Mouse (Mus musculus): ENCODE results near the gene 1700017N19Rik.
"Not testable (repeated sequence)": the region's sequence is repeated elsewhere in the genome, so short reads cannot be mapped to it uniquely, and the experiment has no call there.

The 1700017N19Rik gene

DNA sequence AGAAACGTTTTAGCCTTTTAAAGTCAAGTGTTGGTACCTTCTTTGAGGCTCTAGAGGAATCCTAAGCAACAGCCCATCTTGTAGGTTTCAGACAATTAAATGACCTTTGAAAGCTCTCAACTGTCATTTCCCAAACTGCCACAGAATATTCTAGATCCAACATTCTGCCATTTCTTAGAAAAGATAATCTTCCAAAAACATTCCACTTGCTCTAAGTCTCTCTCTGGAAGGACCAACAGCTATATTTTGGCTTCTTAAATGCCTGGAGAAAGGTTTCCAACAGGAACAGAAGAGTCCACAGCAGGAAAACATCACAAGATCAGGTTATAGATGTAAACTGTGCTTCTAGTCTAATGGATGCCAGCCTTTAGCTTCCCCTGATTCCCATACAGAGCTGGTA, at the start of gene 1700017N19Rik, which contains the start of gene 4930430F08Rik:
1700017N19Rik (plus strand) TSS at position 162 of the 400 bp plus-strand sequence.
4930430F08Rik (minus strand) TSS at position 101 of the 400 bp plus-strand sequence.
- DNase-seq (ENCODE audit: low read depth, low spot score), result no peak

DNA sequence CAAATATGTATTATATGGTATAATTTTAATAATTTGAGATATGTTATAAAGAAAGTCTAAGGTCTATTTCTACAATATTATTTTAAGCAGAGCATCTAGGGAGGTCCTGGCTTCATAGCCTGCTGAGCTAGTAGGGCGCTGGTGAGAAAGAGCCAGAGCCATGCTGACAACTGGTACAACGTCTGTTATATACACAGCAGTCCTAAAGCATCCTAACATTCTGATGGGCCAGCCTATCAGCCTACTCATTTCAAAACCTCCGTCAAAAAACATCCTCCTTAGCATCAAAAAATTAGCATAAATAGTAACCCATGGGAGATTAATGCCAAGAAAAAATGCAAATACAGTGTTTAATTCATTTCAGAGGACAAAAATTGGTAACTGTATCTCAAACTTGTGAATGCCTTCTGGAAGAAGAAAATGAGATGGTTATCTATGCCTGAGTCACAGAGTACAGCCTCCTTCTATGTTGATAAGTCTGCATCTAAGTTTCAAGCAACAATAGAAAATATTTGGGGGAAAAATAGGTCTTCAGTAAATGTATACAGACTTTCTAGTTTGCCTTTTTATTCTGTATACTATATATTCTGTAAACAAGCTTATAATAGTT, 33.6 kb upstream of the 1700017N19Rik start:
- DNase-seq (ENCODE audit: low read depth, low spot score), result no peak

DNA sequence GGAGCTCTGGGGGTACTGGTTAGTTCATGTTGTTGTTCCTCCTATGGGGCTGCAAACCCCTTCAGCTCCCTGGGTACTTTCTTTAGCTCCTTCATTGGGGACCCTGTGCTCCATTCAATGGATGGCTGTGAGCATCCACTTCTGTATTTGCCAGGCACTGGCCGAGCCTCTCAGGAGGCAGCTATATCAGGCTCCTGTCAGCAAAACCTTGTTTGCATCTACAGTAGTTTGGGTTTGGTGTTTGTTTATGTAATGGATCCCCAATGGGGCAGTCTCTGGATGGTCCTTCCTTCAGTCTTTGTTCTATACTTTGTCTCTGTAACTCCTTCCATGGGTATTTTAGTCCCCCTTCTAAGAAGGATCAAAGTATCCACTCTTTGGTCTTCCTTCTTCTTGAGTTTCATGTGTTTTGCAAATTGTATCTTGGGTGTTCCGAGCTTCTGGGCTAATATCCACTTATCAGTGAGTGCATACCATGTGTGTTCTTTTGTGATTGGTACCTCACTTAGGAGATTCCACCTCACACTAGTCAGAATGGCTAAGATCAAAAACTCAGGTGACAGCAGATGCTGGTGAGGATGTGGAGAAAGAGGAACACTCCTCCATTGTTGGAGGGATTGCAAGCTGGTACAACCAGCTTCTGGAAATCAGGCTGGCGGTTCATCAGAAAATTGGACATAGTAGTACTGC, 29.9 kb upstream of the 1700017N19Rik start:
- not testable (repeated sequence) for DNase-seq (ENCODE audit: low read depth, low spot score)

DNA sequence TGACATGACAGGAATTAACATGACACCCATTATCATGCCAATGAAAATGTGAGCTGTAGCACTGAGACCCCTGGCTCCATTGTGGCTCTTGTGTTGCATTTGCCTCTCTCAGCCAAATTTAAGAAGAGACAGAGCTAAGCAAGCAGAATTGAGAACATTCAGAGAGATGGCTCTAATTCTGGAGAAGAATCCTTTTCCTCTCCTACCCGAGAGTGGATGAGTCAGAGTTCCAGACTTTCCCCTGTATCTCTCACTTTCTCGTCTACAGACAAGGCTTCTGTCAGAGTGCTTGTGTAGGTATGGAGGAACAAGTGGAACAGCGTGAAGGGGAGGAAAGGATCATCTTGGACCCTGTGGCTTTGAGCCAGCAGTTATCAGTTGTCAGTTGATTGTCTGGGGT, 26.2 kb upstream of the 1700017N19Rik start:
- DNase-seq (ENCODE audit: low read depth, low spot score), result no peak

DNA sequence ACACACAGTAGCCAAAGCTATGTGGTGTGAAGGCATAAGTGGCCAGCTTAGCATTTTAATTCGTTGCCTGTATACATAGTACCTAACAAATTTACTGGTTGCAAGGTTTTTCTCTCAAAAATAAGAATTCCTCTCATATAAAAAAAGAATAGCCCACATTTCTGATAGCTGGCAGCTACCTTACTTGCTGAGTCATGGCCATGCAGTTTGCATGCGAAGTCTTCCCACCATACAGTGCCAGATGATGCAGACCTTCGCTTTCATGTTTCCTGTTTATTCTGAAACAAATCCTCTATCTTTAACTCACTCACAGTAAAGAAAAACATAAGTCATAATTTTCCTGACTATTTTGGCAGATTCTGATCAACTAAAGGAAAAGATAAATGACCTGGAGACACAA, 18.6 kb upstream of the 1700017N19Rik start:
- DNase-seq (ENCODE audit: low read depth, low spot score), result no peak

DNA sequence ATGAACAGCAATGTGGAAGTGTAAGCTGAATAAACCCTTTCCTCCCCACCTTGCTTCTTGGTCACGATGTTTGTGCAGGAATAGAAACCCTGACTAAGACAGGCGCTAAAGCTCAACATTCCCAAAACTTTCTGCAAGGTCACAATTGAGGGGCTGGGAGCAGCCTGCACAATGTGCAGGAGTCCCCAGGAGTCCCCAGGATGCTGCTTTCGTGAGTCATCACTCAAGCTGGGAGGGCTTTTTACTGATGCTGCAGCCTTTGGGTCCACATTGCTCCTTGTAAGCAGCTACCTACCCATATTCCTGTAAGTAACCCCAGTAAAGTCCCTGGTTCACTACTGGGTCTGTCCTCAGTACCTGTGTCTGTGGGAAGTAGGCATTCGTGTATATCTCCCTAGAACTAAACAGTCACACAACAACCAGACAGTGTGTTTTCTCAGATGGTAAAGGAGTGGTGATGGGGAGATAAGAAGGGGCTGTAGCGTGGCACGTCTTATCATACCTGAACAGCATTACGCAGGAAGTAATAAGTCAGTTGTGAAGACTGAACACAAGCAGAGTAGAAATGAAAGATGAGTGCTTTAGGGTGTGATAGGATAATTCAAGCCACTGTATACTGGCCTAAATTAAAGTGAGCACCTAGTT, 15.7 kb upstream of the 1700017N19Rik start:
- DNase-seq (ENCODE audit: low read depth, low spot score), result no peak

DNA sequence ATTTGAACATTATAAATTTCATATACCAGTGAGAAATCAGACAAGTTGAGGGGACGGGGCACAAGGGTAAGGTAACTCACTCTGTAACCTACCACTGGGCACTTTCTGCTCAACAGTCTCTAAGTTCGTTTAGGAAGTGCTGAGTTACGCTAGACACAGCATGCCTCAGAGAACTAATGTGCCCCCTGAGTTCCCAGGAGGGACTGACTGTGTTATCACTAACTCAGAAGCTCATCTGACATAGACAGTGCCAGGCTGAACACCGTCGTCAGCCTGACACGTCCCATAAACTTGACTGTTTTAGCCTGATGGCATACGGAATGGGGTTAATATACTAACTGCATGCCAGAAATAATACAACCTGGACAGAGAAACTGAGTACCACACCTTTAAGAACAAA, 15.0 kb upstream of the 1700017N19Rik start:
- no peak for DNase-seq (ENCODE audit: low read depth, low spot score)

DNA sequence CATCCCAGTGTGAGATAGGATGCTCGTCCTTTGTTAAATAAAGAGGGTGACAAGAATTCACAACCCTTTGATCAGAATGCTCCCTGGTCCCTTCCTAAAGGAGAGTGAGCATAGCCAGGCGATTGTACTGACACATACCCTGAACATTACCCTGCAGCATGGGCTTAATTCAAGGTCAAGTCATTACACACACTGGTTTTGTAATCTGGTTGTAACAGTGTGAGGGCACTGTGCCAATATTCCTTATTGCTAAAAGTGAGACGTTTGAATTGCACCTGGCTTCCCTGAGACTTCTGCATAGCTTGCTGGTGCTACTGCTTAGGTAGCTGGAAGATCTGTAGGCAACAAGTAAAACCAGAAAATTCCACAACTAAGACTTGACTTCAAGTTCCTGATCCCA, 6.1 kb upstream of the 1700017N19Rik start:
- no peak for DNase-seq (ENCODE audit: low read depth, low spot score)

DNA sequence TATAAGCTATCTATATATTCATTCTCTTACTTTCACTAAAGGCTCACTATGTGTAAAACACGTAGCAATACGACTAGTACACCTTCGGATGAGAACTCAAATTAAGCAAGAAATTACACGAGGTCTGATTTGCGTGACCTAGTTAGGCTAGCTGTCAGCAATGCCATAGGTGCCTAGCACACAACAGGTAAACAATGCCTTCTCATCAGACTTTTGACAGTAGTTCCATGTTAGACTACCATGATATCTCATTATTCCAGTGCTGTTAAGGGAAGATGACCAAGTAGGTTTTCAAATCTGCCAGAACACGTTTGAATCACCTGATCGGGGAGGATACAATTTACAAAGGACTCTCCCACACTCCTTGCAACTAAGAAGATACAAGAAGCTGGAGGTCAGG, 1.8 kb upstream of the 1700017N19Rik start:
- DNase-seq (ENCODE audit: low read depth, low spot score), result no peak

DNA sequence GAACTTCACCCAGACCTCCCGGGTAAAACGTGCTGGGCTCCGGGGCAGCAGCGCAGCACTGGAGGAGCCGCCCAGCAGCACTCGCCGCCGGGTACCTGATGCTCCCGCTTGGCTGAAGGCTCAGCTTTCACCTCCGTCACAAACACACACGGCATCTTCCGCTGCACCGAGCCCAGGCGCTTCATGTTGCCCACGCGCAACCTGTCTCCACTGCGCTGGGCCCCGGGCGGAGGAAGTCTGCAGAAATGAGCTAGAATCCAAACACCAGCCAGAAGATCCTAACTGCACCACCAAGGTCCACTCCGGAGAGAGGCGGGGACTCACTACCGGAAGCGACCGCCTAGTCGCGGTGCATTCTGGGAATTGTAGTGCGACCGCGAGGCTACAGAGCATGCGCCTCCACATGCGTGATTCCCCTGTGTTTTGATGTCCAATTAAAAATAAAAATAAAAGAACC, 1.3 kb upstream of the 1700017N19Rik start:
- DNase-seq (ENCODE audit: low read depth, low spot score), result peak; percentile 91

DNA sequence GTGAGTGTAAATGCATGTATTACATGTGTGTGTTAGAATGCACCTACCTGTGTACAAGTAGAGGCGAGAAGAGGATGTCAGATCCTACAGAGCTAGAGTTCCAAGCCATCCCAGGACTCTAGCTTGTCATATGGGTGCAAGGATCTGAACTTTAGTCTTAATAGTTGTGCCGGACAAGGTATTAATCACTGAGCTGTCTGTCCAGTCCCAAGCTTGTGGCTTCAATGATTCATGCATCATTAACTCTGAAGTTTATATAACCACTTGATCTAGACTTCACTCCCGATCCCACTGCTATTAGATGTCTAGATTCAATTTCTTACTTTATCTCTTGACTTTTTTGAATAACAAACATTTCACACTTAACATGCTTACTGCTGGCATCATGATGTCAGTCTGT, 8.1 kb downstream of the 1700017N19Rik start:
- DNase-seq (ENCODE audit: low read depth, low spot score), result no peak

DNA sequence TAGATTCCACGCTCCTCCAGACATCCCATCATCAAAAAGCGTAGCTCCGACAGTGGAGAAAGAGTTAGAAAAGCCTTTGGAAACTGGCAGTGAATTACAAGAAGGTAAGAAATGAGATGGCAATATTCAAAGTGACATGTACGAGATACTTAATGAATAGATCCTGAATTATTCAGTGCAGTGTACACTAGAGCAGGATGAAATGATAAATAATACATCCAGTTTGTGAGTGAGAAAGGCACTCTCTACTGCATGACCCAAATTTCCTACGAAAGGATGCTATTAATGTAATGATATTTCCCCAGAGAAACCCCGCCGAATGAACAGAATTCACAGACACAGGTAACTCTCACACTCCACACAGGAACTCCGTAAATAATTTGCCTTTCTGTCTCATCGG, 13.2 kb downstream of the 1700017N19Rik start:
- no peak for DNase-seq (ENCODE audit: low read depth, low spot score)

DNA sequence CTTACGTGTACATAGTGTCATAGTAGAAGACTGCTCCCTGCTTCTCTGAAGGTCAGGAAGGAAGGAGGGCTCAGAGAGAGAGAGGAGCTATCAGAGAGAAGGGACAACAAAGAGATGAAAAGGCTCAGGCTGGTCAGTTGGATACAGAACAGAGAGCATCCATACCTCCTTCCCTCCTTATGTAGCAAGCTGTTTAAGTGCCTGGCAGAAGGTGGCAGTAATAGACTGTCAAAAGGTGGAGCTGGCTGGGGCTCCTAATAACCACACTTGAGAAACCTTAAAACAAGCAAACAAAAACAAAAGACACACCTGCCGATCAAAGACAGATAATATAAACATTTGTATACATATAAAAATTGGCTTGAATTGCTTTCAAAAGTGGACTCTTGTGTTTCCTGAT, 14.0 kb downstream of the 1700017N19Rik start:
- no peak for DNase-seq (ENCODE audit: low read depth, low spot score)

DNA sequence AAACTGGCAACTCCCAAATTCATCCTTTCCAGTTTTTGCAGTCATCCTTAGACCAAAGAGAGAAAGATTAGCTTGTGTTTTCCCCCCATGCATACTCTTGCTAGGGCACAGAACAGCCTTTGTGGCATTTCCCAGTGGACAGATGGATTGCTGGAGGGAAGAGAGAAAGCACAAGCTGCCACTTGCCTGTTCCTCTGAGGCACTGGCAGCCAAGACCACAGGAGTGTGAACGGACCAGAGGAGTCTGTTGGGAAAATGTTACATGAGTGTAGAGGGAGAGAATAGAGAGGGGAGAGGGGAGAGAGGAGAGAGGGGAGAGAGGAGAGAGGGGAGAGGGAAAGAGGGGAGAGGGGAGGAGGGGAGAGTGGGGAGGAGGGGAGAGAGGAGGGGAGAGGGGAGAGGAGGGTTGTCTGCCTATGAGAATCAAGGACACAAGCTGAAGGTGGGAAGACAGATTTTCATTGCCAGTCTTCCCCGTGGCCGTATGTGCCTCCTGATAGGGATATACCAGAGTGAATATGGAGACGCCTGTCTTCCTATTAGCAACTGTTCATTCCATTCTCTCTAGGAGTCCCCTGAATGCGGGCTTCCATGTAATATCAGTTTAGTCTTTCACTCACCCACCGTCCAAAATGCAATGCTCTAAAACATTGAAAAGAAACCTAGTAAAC, 27.1 kb downstream of the 1700017N19Rik start:
- no peak for DNase-seq (ENCODE audit: low read depth, low spot score)

DNA sequence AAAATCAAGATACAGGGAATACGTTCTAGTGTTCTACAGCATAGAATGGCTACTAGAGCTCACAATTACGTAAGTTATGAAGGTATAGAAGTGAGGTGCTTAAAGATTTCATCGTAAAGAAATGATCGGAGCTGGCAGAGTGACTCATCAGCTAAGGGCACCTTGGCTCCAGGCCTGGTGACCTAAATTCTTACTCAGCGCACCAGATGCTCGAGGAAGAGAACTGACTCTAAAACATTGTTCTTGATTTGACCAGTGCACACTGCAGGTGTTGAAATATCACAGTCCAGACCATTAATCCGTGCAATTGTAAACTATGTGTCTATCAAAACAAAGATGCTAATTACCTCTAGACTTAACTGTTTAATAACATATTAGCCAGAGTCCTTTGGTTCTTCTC, 29.2 kb downstream of the 1700017N19Rik start:
- DNase-seq (ENCODE audit: low read depth, low spot score), result no peak

DNA sequence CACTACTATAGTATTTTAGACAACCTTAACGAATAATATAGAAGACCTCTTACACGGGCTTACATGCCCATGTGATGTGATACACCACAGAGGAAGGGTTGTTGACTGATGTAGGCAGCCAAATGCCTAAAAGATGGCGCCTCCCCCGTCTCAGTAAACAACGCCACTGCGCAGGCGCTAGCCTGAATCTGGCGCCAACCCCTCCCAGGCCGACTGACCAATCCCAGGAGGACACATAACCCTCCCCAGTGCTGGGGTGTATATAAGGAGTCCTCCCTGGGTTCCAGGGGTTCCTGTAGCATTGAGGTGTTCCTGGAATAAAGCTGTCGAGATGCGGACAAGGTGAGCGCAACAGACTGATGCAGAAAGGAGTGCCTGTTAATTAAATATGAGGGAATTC, 29.8 kb downstream of the 1700017N19Rik start:
- no peak for DNase-seq (ENCODE audit: low read depth, low spot score)

DNA sequence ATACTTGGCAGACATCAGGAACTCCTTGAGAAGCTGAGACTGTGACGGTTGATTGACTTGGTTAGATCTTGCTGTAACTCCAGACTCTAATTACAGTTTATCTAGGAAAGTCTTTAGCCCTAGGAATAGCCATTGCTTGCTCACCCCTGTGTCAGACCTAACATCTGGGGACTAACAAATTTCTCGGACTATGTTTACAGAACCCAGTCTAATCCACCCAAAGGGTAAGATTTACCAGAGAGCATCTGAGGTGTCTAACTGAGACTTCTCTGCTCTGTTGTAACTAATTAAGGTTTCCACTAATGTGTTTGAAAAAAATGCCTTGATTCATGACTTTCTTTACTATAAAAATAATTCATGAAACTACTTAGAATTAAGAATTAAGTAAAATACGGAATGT, 32.2 kb downstream of the 1700017N19Rik start:
- DNase-seq (ENCODE audit: low read depth, low spot score), result no peak

DNA sequence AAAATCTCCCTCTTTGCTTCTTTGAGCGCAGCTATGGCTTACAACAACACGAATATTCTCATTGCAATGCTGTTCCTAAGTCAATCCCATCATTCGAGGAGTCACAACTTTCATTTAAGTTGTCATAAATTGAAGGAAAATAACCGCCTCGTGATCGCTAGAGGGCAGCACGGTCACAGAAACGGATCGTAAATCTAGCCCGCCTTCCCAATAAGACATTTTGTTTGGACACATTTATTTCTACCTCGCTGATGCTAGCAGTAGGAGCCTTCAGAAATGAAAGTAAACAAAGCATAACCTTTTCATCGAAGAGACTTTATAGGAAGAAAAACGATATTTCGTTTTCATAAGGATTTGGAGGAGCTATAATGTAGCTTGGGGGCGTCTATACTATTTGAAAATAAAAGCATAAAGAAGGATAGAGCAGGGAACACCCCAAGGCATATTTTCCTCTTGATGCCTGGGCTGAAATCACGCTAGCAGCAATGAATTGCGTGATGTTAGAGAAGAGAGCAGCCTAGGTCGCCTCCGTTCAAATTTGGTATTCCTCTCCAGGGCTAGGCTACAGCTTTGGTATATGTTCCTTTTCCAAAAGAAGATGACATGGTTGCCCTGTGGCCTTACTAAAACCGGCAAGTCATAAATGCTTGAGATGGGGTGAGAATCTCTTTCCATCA, 39.6 kb downstream of the 1700017N19Rik start:
- peak; percentile 71 for DNase-seq (ENCODE audit: low read depth, low spot score)

DNA sequence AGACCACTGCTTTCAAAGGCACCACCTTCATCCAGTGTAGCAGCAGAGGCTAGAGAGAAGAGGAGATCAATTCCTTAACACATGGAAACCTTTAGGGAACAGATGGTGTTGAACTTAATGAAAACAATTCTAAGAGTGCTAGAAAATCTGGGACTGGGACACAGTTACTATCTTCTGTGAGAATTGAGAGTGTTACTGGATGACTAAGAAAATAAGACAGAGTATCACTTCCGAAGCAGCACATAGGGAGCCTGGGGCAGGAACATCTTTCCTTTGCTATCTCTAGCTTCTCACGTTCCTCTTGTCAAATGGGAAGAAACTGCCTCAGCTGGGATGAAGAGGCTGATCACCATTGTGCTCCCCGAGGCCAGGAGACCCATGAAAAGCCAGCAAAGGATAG, 52.6 kb downstream of the 1700017N19Rik start:
- DNase-seq (ENCODE audit: low read depth, low spot score), result no peak

DNA sequence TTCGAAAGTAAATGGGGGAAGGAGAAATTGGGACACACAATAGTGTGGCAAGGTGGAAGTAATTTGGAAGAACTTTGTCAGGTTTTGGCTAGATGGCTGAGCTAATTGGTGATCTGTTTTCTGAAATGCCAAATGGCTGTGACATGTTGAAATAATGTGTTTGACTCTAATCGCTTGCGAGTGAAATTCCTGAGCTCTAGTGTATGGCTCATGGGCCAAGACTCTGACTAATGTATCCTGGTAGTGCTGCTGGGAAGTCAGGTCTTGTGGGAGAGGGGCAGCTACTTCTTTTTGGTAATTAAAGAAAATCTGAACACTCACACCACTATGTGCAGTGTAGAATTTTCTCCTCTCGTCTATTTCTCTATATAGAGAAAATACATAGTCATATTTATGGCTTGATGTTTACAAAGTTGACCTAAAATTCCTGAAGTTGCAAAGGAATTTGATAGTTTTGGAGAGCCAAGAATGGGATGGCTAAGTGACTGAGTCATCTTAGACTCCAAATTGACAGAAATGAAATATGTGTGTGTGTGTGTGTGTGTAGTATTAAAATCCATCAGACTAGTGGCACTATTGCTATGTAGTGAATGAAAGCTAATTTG, 55.1 kb downstream of the 1700017N19Rik start:
- DNase-seq (ENCODE audit: low read depth, low spot score), result no peak

DNA sequence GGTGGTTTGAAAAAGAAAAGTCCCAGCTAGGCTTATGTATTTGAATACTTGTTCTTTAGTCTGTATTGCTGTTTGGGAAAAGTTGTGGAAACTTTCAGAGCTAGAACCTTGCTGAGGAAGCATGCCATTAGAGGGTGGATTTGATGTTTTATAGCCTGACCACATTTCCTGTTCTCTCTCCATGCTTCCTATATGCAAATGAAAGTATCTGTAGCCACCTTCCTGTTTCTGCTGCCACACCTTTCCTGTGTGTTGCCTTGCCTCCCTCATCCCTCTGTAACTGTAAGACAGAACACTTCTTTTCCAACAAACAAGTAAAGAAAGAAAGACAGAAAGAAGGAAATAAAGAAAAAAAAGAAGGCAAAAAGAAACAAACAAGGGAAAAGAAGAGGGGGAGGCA, 63.9 kb downstream of the 1700017N19Rik start:
- no peak for DNase-seq (ENCODE audit: low read depth, low spot score)

Data from mesoderm, embryonic 11.5 days (tissue).